Mouse (Mus musculus) hindbrain, embryonic 14.5 days (tissue): ENCODE measurements around the gene Prdm13. TPM values are rescaled to one million over a fixed set of nuclear protein-coding genes. Genes with fewer than 3 reads are reported as not detected.

Source experiments
- ATAC-seq: fragments of 200-750 bp; cut with Nextera tagmentation; 2 replicates; pipeline ENCODE4 v1.8.0; 2017; ENCODE audit warnings: moderate number of reproducible peaks, mild to moderate bottlenecking, moderate TSS enrichment, moderate library complexity; ENCODE audit not compliant: low FRiP score
- DNase-seq: peaks from one replicate; pipeline ENCODE4 v3.0.0-alpha.2; 2015; ENCODE audit warnings: low spot score
- H3K27ac ChIP-seq: fragments of 300-500 bp; sonication (generic); 2 replicates; pipeline ENCODE4 v1.5.1; 2014; ENCODE audit warnings: mild to moderate bottlenecking, moderate library complexity
- H3K27me3 ChIP-seq: fragments of 300-500 bp; sonication (generic); 2 replicates; pipeline ENCODE4 v1.6.1; 2014; ENCODE audit warnings: mild to moderate bottlenecking, low read length, mixed read lengths; ENCODE audit not compliant: control insufficient read depth, insufficient read depth
- H3K36me3 ChIP-seq: fragments of 300-500 bp; sonication (generic); replicated peaks from 2 replicates; pipeline ENCODE4 v1.6.1; 2014; ENCODE audit not compliant: control insufficient read depth, insufficient read depth
- H3K4me1 ChIP-seq: fragments of 300-500 bp; sonication (generic); replicated peaks from 2 replicates; pipeline ENCODE4 v1.6.1; 2014; ENCODE audit warnings: antibody characterized with exemption, low read length, mixed read lengths; ENCODE audit not compliant: control insufficient read depth, insufficient read depth
- H3K4me2 ChIP-seq: fragments of 300-500 bp; sonication (generic); replicated peaks from 2 replicates; pipeline ENCODE4 v1.6.1; 2014; ENCODE audit warnings: mild to moderate bottlenecking, moderate library complexity
- H3K4me3 ChIP-seq: fragments of 300-500 bp; sonication (generic); replicated peaks from 2 replicates; pipeline ENCODE4 v1.5.1; 2014; ENCODE audit warnings: mild to moderate bottlenecking, low read length
- H3K9ac ChIP-seq: fragments of 300-500 bp; sonication (generic); 2 replicates; pipeline ENCODE4 v1.6.1; 2014
- H3K9me3 ChIP-seq: fragments of 300-500 bp; sonication (generic); 2 replicates; pipeline ENCODE4 v1.6.1; 2016; ENCODE audit warnings: low read length; ENCODE audit not compliant: control insufficient read depth
- WGBS: fragments of 180-500 bp; shearing (Covaris S2); extraction: QIAGEN DNeasy Blood & Tissue Kit; methylation state at CpG from one replicate; pipeline ENCODE4 v1.1.7; 2014; 5-methylcytosine and 5-hydroxymethylcytosine counted together
- polyA plus RNA-seq: library from polyadenylated mRNA; unstranded; fragments of >200 nt; fragmentation: Nextera tagmentation; extraction: Ambion mirVana; gene quantifications from 2 replicates; pipeline ENCODE4 v1.2.1, GENCODE M21; 2014

Prdm13 gene
- 0.40 and 0.64 TPM in 2 replicates for polyA plus RNA-seq

DNA sequence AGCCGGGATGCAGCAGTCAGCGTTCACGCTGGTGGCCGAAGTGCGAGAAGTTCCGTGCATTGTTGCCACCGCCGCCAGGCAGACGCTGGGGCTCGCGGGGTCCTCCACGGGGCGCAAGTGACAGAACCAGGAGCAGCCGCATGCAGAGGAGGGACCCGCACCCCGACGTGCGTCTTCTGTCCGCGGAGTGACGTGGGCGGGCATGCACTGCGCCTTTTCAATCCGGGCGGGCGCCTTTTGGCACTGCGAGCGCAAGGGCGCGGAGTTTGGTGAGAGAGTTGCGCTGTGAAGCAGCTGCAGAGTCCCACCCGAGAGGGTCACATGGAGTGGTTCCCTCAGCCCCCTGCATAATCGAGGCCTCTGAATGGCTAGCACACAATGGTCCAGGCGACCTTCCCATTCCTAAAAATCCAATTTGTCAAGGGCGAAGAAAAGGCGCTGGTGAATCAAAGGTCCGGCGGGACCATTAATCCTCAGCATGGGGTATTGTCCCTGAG lies at the start of gene Prdm13:
Gene Prdm13 (minus strand): TSS at position 369 of the 497 bp plus-strand sequence.
- Histone ChIP-seq H3K27ac (no peak within 1 kb of the TSS), H3K4me1 (0 out of 2 replicates have a peak, but pooled peaks cover 4% of the 10 kb centered on the region), H3K36me3 (no peaks in the 10 kb centered on the region), H3K4me3 (peak within 1 kb of the TSS; percentile 23), H3K9ac (no peak within 1 kb of the TSS), H3K27me3 (peaks cover 93% of the 10 kb centered on the region), H3K4me2 (peak within 1 kb of the TSS; percentile 36), H3K9me3 (no peaks in the 10 kb centered on the region)
- ATAC-seq (peak; percentile 57), DNase-seq (no peak)
- under 1% methylated on average over 38 of the region's 38 CpGs for WGBS

- Histone ChIP-seq H3K9me3 (no peaks in the 10 kb centered on the region), H3K27me3 (no peaks in the 10 kb centered on the region), H3K9ac (peak within 1 kb of the TSS; percentile 90), H3K36me3 (peaks cover 4% of the 10 kb centered on the region), H3K4me2 (peak within 1 kb of the TSS; percentile 78), H3K27ac (peak within 1 kb of the TSS; percentile 85), H3K4me3 (peak within 1 kb of the TSS; percentile 82), H3K4me1 (peaks cover 13% of the 10 kb centered on the region; the same call in 1 of the 2 replicates)
- peak; percentile 92 for DNase-seq
- peak; percentile 98 for ATAC-seq
- WGBS, result under 1% methylated on average over 37 of the region's 37 CpGs
Observed at GRCm38 (mm10) chr4:21727615-21728165, 41.9 kb upstream of the Prdm13 start, which contains the start of gene Ccnc. Gene Ccnc, plus strand, starts transcription at chr4:21727701.

DNA sequence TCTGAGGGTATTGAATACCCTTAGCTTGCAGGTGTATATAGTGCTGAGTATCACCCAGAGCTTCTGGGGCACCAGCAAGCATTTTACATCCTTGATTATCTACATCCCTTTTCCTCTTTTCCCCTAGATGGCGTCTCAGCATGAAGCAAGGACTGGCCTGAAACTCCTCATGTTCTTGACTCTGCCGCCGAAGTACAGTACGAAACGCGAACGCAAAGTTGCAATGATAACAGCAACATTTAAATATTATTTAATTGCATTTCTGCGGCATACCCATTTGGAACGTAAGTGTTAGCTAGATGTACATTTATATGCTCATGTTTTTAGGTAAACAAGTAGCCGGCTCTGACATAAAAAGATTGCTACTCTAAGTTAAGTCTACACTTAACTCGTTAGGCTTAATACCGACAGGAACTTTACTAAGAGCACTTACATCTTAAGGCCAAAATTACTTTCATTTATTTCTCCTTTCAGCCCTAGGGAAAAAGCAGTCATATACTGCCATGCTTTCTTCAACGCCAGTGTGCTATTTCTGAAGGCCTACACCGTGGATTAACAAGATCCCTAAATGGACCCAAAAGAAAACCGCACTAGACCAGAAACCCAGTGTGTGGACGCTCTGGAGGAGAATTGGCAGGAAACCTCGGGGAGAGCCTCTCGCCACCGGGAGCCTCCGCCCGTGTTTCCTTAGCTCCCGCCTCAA lies 41.3 kb upstream of the Prdm13 start:
- WGBS, result under 1% methylated on average over 22 of the region's 22 CpGs
- H3K4me3 ChIP-seq, result peak overlapping the region; percentile 82
- ATAC-seq, result peak; percentile 65; the same call in 1 of the 2 replicates
- peak overlapping the region; percentile 90 for H3K9ac ChIP-seq
- no peaks in the 10 kb centered on the region for H3K9me3 ChIP-seq
- peak; percentile 76 for DNase-seq
- peak overlapping the region; percentile 78 for H3K4me2 ChIP-seq
- peaks cover 13% of the 10 kb centered on the region; the same call in 1 of the 2 replicates for H3K4me1 ChIP-seq
- peak overlapping the region; percentile 85 for H3K27ac ChIP-seq
- H3K27me3 ChIP-seq, result no peaks in the 10 kb centered on the region
- H3K36me3 ChIP-seq, result 0 out of 2 replicates have a peak, but pooled peaks cover 2% of the 10 kb centered on the region

GRCm38 (mm10) chr4:21722752-21723334 lies 37.1 kb upstream of the Prdm13 start:
- Histone ChIP-seq H3K4me3 (no peak overlapping the region), H3K4me1 (no peaks in the 10 kb centered on the region), H3K27ac (no peak overlapping the region), H3K9me3 (no peaks in the 10 kb centered on the region), H3K27me3 (no peaks in the 10 kb centered on the region), H3K36me3 (no peaks in the 10 kb centered on the region), H3K9ac (no peak overlapping the region), H3K4me2 (no peak overlapping the region)
- ATAC-seq (no peak), DNase-seq (no peak)
- WGBS, result 36% methylated on average over 7 of the region's 7 CpGs

DNA sequence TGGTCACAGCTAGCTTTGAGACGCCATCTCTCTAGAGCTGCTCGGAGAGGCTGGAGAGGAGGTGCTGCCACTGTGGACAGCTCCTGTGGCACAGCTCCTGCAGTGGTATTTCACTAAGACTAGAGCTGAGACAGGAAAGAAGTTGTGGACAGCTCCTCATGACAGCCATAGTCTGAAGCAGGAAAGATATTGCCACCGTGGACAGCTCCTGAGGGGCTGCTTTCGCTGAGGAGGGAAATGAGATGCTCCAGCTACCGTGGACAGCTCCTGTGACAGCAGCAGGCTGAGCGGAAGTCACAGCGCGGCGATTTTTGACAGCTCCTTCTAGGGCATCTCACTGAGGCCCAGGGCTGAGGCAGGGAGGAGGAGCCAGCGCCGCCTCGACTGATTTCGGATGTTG lies 26.4 kb upstream of the Prdm13 start:
- WGBS, result 6% methylated on average over 13 of the region's 13 CpGs
- no peak overlapping the region for H3K27ac ChIP-seq
- peak; percentile 55; the same call in 1 of the 2 replicates for ATAC-seq
- H3K4me3 ChIP-seq, result peak overlapping the region; percentile 3; the same call in 1 of the 2 replicates
- peak overlapping the region; percentile 29; the same call in 1 of the 2 replicates for H3K9ac ChIP-seq
- no peaks in the 10 kb centered on the region for H3K9me3 ChIP-seq
- H3K27me3 ChIP-seq, result peaks cover 7% of the 10 kb centered on the region
- 0 out of 2 replicates have a peak, but pooled peaks cover 3% of the 10 kb centered on the region for H3K4me1 ChIP-seq
- no peaks in the 10 kb centered on the region for H3K36me3 ChIP-seq
- peak overlapping the region; percentile 36 for H3K4me2 ChIP-seq
- peak; percentile 79 for DNase-seq

DNA sequence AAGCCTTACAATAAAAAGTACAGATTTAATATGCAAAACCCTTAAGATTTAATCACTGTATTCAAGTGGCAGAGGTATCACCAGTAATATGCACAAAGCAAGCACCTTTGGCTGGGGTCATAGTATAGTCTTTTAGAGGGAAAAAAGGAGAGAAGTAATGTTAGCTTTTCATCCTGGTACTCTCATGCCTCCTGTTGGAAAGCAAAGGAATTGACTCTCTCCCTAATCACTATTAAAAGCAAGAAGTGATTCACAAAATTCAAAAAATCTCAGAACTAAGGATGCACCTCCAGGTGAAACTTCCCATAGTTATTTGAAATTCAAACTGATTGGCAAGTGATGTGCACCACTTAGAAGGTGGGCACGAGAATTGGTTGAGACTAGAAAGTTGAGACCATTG lies 19.3 kb upstream of the Prdm13 start:
- DNase-seq (no peak), ATAC-seq (no peak)
- Histone ChIP-seq H3K9me3 (no peaks in the 10 kb centered on the region), H3K27ac (no peak overlapping the region), H3K4me3 (no peak overlapping the region), H3K36me3 (no peaks in the 10 kb centered on the region), H3K4me2 (no peak overlapping the region), H3K4me1 (no peaks in the 10 kb centered on the region), H3K27me3 (no peaks in the 10 kb centered on the region), H3K9ac (no peak overlapping the region)
- 74% methylated on average over 1 of the region's 1 CpGs for WGBS

- Histone ChIP-seq H3K4me1 (no peaks in the 10 kb centered on the region), H3K27ac (no peak overlapping the region), H3K9ac (no peak overlapping the region), H3K4me3 (no peak overlapping the region), H3K4me2 (no peak overlapping the region), H3K27me3 (peaks cover 38% of the 10 kb centered on the region), H3K36me3 (no peaks in the 10 kb centered on the region), H3K9me3 (no peaks in the 10 kb centered on the region)
- 41% methylated on average over 7 of the region's 7 CpGs for WGBS
- no peak for DNase-seq
- ATAC-seq, result peak; percentile 64; the same call in 1 of the 2 replicates
Observed at GRCm38 (mm10) chr4:21695638-21696254, 10.0 kb upstream of the Prdm13 start.

DNA sequence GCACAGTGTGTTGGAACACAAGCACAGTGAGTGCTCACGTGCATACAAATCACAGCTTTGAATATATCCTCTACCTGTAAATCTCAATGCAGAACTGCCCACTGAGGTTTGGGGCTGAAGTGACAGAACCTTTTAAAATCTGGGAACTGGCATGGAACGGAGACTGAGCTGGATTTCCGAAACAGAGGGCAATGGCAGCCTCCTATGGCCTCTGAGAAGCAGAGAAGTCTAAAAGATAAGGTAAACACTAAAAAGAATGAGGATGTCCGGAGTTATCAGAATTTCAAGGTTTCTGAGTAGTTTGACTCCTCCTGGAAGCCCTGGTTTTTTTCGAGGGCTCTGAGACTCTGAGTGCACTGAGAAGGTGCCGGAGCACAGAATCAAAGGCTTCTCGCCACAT lies 4.5 kb upstream of the Prdm13 start:
- Histone ChIP-seq H3K4me1 (0 out of 2 replicates have a peak, but pooled peaks cover 4% of the 10 kb centered on the region), H3K27me3 (peaks cover 79% of the 10 kb centered on the region), H3K36me3 (no peaks in the 10 kb centered on the region), H3K9me3 (no peaks in the 10 kb centered on the region), H3K4me3 (no peak overlapping the region), H3K4me2 (peak overlapping the region; percentile 72), H3K27ac (no peak overlapping the region), H3K9ac (no peak overlapping the region)
- DNase-seq, result no peak
- no peak for ATAC-seq
- WGBS, result 8% methylated on average over 7 of the region's 7 CpGs
